Mouse (Mus musculus) cerebellum, postnatal 10 days (tissue): Measurements from ENCODE around the gene Zfp276.
A peak's percentile ranks its signal among the peaks of the same experiment; 100 is the strongest.

Experiments
- DNase-seq, 2 experiments: peaks; one replicate each; pipeline ENCODE4 v3.0.0; 2021; ENCODE audit warnings: mixed read lengths in 2 of 2

The Zfp276 gene

GRCm38 (mm10) chr8:123254099-123254885 lies at the start of gene Zfp276, which contains the start of gene Vps9d1:
Gene Zfp276 (plus strand): TSS chr8:123254195.
Gene Vps9d1 (minus strand): TSS chr8:123254348.
- peak; percentile 91 to 94 for DNase-seq

GRCm38 (mm10) chr8:123211876-123212275 lies 42.1 kb upstream of the Zfp276 start:
- DNase-seq, result no peak

GRCm38 (mm10) chr8:123212321-123213117 lies 41.5 kb upstream of the Zfp276 start, which contains the start of the genes Chmp1a and Spata33:
Gene Chmp1a (minus strand): TSS chr8:123212763.
Gene Spata33 (plus strand): TSS chr8:123212832.
- peak; percentile 96 for DNase-seq

- DNase-seq, result no peak
Measured at GRCm38 (mm10) chr8:123213118-123213772, 40.8 kb upstream of the Zfp276 start.

GRCm38 (mm10) chr8:123215430-123215829 lies 38.6 kb upstream of the Zfp276 start:
- DNase-seq, result no peak

- no peak for DNase-seq
Measured at GRCm38 (mm10) chr8:123220917-123221316, 33.1 kb upstream of the Zfp276 start.

- DNase-seq, result peak; percentile 96
Measured at GRCm38 (mm10) chr8:123224278-123225266, 29.4 kb upstream of the Zfp276 start, which contains the start of gene Cdk10. Gene Cdk10 (plus strand): TSS chr8:123224842.

- no peak for DNase-seq
Measured at GRCm38 (mm10) chr8:123228416-123228815, 25.6 kb upstream of the Zfp276 start.

- peak; percentile 60 to 61 for DNase-seq
Measured at GRCm38 (mm10) chr8:123230326-123230725, 23.7 kb upstream of the Zfp276 start.

- DNase-seq, result peak; percentile 49 to 55
Measured at GRCm38 (mm10) chr8:123231742-123232141, 22.3 kb upstream of the Zfp276 start.

- no peak for DNase-seq
Measured at GRCm38 (mm10) chr8:123232553-123232952, 21.4 kb upstream of the Zfp276 start.

GRCm38 (mm10) chr8:123233300-123233699 lies 20.7 kb upstream of the Zfp276 start:
- DNase-seq, result peak; percentile 54 to 65

- DNase-seq, result peak in 1 of 2 experiments; percentile 39
Measured at GRCm38 (mm10) chr8:123233760-123234159, 20.2 kb upstream of the Zfp276 start.

GRCm38 (mm10) chr8:123234918-123235519 lies 19.0 kb upstream of the Zfp276 start:
- DNase-seq, result peak; percentile 75 to 78

- DNase-seq, result peak; percentile 88 to 90
Measured at GRCm38 (mm10) chr8:123235520-123236497, 18.2 kb upstream of the Zfp276 start, which contains the start of gene Spata2l. Gene Spata2l (minus strand): TSS chr8:123236233.

- DNase-seq, result no peak
Measured at GRCm38 (mm10) chr8:123239398-123239797, 14.6 kb upstream of the Zfp276 start.

GRCm38 (mm10) chr8:123242107-123242923 lies 11.7 kb upstream of the Zfp276 start:
- no peak for DNase-seq

- DNase-seq, result no peak
Measured at GRCm38 (mm10) chr8:123243053-123243452, 10.9 kb upstream of the Zfp276 start.

GRCm38 (mm10) chr8:123244382-123244781 lies 9.6 kb upstream of the Zfp276 start:
- no peak for DNase-seq
